Mouse (Mus musculus) gastrocnemius, postnatal 14 days (tissue): ENCODE data around the gene Hist1h3i. TPM values are rescaled to one million over a fixed set of nuclear protein-coding genes. Genes with fewer than 3 reads are reported as not detected.
A peak's percentile ranks its signal among the peaks of the same experiment; 100 is the strongest.
"Not testable (repeated sequence)": the region's sequence is repeated elsewhere in the genome, so short reads cannot be mapped to it uniquely, and the experiment has no call there.

ENCODE experiments used
- DNase-seq: peaks from one replicate; pipeline ENCODE4 v3.0.0; 2021; ENCODE audit warnings: mixed read lengths
- intact Hi-C: fragments of 180-260 bp; cut with DNase I; formaldehyde crosslinking; loops from one replicate; pipeline ENCODE4 v1.15.1; 2025; ENCODE audit warnings: low total_unique reads
- long read RNA-seq, 2 experiments: library from polyadenylated mRNA; stranded (forward); transcript quantifications; one replicate each; pipeline ENCODE4 v2.0.0; 2021
- total RNA-seq, 2 experiments: library from RNA; stranded (reverse); gene quantifications; 2 replicates each; pipeline ENCODE4 v1.2.3; 2021

Gene Hist1h3i
- total RNA-seq = 10 to 100 TPM; 87.1 to 98.9 TPM
- long read RNA-seq, experiment 1, partial matches to known transcripts = 0 of 1 reads
- long read RNA-seq, experiment 1, other reads (novel, unspliced or antisense) = 0 of 1 reads
- long read RNA-seq, experiment 2, partial matches to known transcripts = 0 of 2 reads
- long read RNA-seq, experiment 2, other reads (novel, unspliced or antisense) = 0 of 2 reads

- intact Hi-C loops = no loop called here
- peak; percentile 7 for DNase-seq
Observed at GRCm38 (mm10) chr13:21783255-21783617, at the start of gene Hist1h3i. TSS of gene Hist1h3i (minus strand) at chr13:21783370.

- intact Hi-C loops, DNase-seq: not testable (repeated sequence)
Observed at GRCm38 (mm10) chr13:21831418-21832394, 48.5 kb upstream of the Hist1h3i start, which contains the start of gene Hist1h4n. TSS of gene Hist1h4n (minus strand) at chr13:21832196.

GRCm38 (mm10) chr13:21830344-21830743 lies 47.2 kb upstream of the Hist1h3i start:
- intact Hi-C loops = no loop called here
- no peak for DNase-seq

- intact Hi-C loops = loop anchor here (10.0 kb wide), 1 partner anchor 206 kb away; the partner anchor contains the start of genes Hist1h2ah and Hist1h2bk
- no peak for DNase-seq
Observed at GRCm38 (mm10) chr13:21828511-21828910, 45.3 kb upstream of the Hist1h3i start.

- not testable (repeated sequence) for DNase-seq
- intact Hi-C loops = loop anchor here (10.0 kb wide), 1 partner anchor 215 kb away; the partner anchor contains the start of genes Hist1h2ah and Hist1h2bk
Observed at GRCm38 (mm10) chr13:21820082-21820890, 37.1 kb upstream of the Hist1h3i start.

GRCm38 (mm10) chr13:21812092-21812491 lies 28.9 kb upstream of the Hist1h3i start:
- DNase-seq, intact Hi-C loops: not testable (repeated sequence)

GRCm38 (mm10) chr13:21811539-21811938 lies 28.4 kb upstream of the Hist1h3i start, which contains the start of gene Hist1h4m:
TSS of gene Hist1h4m (plus strand) at chr13:21811746.
- DNase-seq, intact Hi-C loops: not testable (repeated sequence)

- DNase-seq, intact Hi-C loops: not testable (repeated sequence)
Observed at GRCm38 (mm10) chr13:21811074-21811473, 27.9 kb upstream of the Hist1h3i start.

- intact Hi-C loops, DNase-seq: not testable (repeated sequence)
Observed at GRCm38 (mm10) chr13:21810073-21810472, 26.9 kb upstream of the Hist1h3i start, which contains the start of the genes Hist1h2bq and Hist1h2ao. TSS of gene Hist1h2bq (minus strand) at chr13:21810197. TSS of gene Hist1h2ao (plus strand) at chr13:21810465.

- DNase-seq, intact Hi-C loops: not testable (repeated sequence)
Observed at GRCm38 (mm10) chr13:21803058-21803457, 19.9 kb upstream of the Hist1h3i start.

GRCm38 (mm10) chr13:21797163-21797562 lies 14.0 kb upstream of the Hist1h3i start:
- DNase-seq, intact Hi-C loops: not testable (repeated sequence)

- intact Hi-C loops = no loop called here
- DNase-seq = no peak
Observed at GRCm38 (mm10) chr13:21795584-21795983, 12.4 kb upstream of the Hist1h3i start.

- no peak for DNase-seq
- intact Hi-C loops = no loop called here
Observed at GRCm38 (mm10) chr13:21790601-21791283, 7.6 kb upstream of the Hist1h3i start.

- DNase-seq = no peak
- intact Hi-C loops = no loop called here
Observed at GRCm38 (mm10) chr13:21789925-21790324, 6.8 kb upstream of the Hist1h3i start.

GRCm38 (mm10) chr13:21787760-21788593 lies 4.8 kb upstream of the Hist1h3i start:
- intact Hi-C loops = no loop called here
- DNase-seq = no peak

GRCm38 (mm10) chr13:21786899-21787629 lies 3.9 kb upstream of the Hist1h3i start, which contains the start of the genes Hist1h2an and Hist1h2bp:
TSS of gene Hist1h2an (minus strand) at chr13:21787218.
TSS of gene Hist1h2bp (plus strand) at chr13:21787461.
- intact Hi-C loops = not testable (repeated sequence)
- DNase-seq = peak; percentile 75
